Mouse (Mus musculus) ES-E14 (cell line): ENCODE results near the gene Ush2a. TPM values are rescaled to one million over a fixed set of nuclear protein-coding genes. Genes with fewer than 3 reads are reported as not detected.

Experiments used
- DNase-seq: peaks from one replicate; pipeline ENCODE4 v3.0.0-alpha.2; 2013; ENCODE audit warnings: low read depth, low spot score
- H3K27ac ChIP-seq: 2 replicates; pipeline ENCODE4 v1.5.1; 2012; ENCODE audit warnings: low read depth, mild to moderate bottlenecking, low read length, moderate library complexity, mixed read lengths; ENCODE audit not compliant: poor library complexity, insufficient read depth, severe bottlenecking
- H3K36me3 ChIP-seq: 2 replicates; pipeline ENCODE4 v1.6.1; 2012; ENCODE audit warnings: mild to moderate bottlenecking, low read length, moderate library complexity, mixed read lengths; ENCODE audit not compliant: control insufficient read depth, poor library complexity, insufficient read depth, severe bottlenecking
- H3K4me1 ChIP-seq, 2 experiments: fragments of 150-350 bp in 1 of 2; sonication (generic) in 1 of 2; 2 replicates each; pipeline ENCODE4 v1.6.1; 2012; ENCODE audit warnings: low read length in 2 of 2, mild to moderate bottlenecking in 1 of 2, mixed read lengths in 1 of 2; ENCODE audit not compliant: control insufficient read depth in 2 of 2, insufficient read depth in 2 of 2, poor library complexity in 1 of 2
- H3K4me3 ChIP-seq, 2 experiments: fragments of 150-350 bp in 1 of 2; sonication (generic) in 1 of 2; 2 replicates each; pipeline ENCODE4 v1.5.1; 2012; ENCODE audit warnings: low read length in 2 of 2, low read depth in 1 of 2, mild to moderate bottlenecking in 1 of 2, mixed read lengths in 1 of 2; ENCODE audit not compliant: insufficient read depth in 1 of 2, poor library complexity in 1 of 2, severe bottlenecking in 1 of 2
- H3K9ac ChIP-seq: 2 replicates; pipeline ENCODE4 v1.6.1; 2012; ENCODE audit warnings: low read depth, mild to moderate bottlenecking, low read length, mixed read lengths; ENCODE audit not compliant: poor library complexity, insufficient read depth, severe bottlenecking
- H3K9me3 ChIP-seq: fragments of 150-350 bp; sonication (generic); 2 replicates; pipeline ENCODE4 v1.6.1; 2012; ENCODE audit warnings: low read depth, mild to moderate bottlenecking, low read length; ENCODE audit not compliant: control insufficient read depth, insufficient read depth
- CHD2 ChIP-seq: IDR thresholded peaks from 2 replicates; pipeline ENCODE4 v1.6.1; 2014; ENCODE audit warnings: mild to moderate bottlenecking, low read depth, low read length, inconsistent platforms
- HCFC1 ChIP-seq: IDR thresholded peaks from 2 replicates; pipeline ENCODE4 v1.6.1; 2012; ENCODE audit warnings: low read length, inconsistent platforms, borderline replicate concordance; ENCODE audit not compliant: insufficient read depth
- MAFK ChIP-seq: IDR thresholded peaks from 2 replicates; pipeline ENCODE4 v1.6.1; 2014; ENCODE audit warnings: mild to moderate bottlenecking, low read depth, low read length, inconsistent platforms; ENCODE audit not compliant: insufficient read depth
- ZC3H11A ChIP-seq: IDR thresholded peaks from 2 replicates; pipeline ENCODE4 v1.6.1; 2012; ENCODE audit warnings: low read depth, mild to moderate bottlenecking, inconsistent platforms, low read length, borderline replicate concordance
- ZNF384 ChIP-seq: IDR thresholded peaks from 2 replicates; pipeline ENCODE4 v1.6.1; 2012; ENCODE audit warnings: low read depth, low read length, inconsistent platforms
- in situ Hi-C, 2 experiments: fragments of 600-800 bp; cut with MboI; formaldehyde crosslinking; loops; one replicate each; pipeline ENCODE4 v1.15.1; 2025; ENCODE audit warnings: low sequenced_read_pairs in 2 of 2, inconsistent platforms in 1 of 2; ENCODE audit not compliant: unreplicated experiment in 2 of 2
- total RNA-seq: library from RNA; depleted of rRNA; stranded (reverse); fragments of 300-350 nt; gene quantifications from 2 replicates; pipeline ENCODE4 v1.2.3, GENCODE M21; 2012

Gene Ush2a
- total RNA-seq, 1 experiment, result 0.22 TPM

GRCm38 (mm10) chr1:188457221-188458008 lies 195.6 kb downstream of the Ush2a start:
- H3K36me3 ChIP-seq, result no peaks in the 10 kb centered on the region
- H3K9me3 ChIP-seq, result no peaks in the 10 kb centered on the region
- DNase-seq, result no peak
- H3K4me1 ChIP-seq, result no peaks in the 10 kb centered on the region
- no peak overlapping the region for H3K27ac ChIP-seq
- H3K9ac ChIP-seq, result no peak overlapping the region
- TF ChIP-seq ZC3H11A (no peak), HCFC1 (no peak), ZNF384 (no peak), MAFK (no peak), CHD2 (no peak)
- no peak overlapping the region for H3K4me3 ChIP-seq
- in situ Hi-C loops, result no loop called here

GRCm38 (mm10) chr1:188461203-188461602 lies 199.4 kb downstream of the Ush2a start:
- DNase-seq, result no peak
- no peak overlapping the region for H3K27ac ChIP-seq
- H3K4me3 ChIP-seq, result no peak overlapping the region
- H3K9ac ChIP-seq, result no peak overlapping the region
- H3K9me3 ChIP-seq, result no peaks in the 10 kb centered on the region
- H3K4me1 ChIP-seq, result no peaks in the 10 kb centered on the region
- no peaks in the 10 kb centered on the region for H3K36me3 ChIP-seq
- in situ Hi-C loops, result no loop called here
- TF ChIP-seq ZNF384 (no peak), CHD2 (no peak), HCFC1 (no peak), MAFK (no peak), ZC3H11A (no peak)

GRCm38 (mm10) chr1:188464653-188465052 lies 202.8 kb downstream of the Ush2a start:
- Histone ChIP-seq H3K9me3 (no peaks in the 10 kb centered on the region), H3K4me3 (no peak overlapping the region), H3K4me1 (no peaks in the 10 kb centered on the region), H3K9ac (no peak overlapping the region), H3K36me3 (no peaks in the 10 kb centered on the region), H3K27ac (no peak overlapping the region)
- no peak for DNase-seq
- no peak for TF ChIP-seq CHD2
- no peak for TF ChIP-seq ZC3H11A
- TF ChIP-seq HCFC1, result no peak
- TF ChIP-seq ZNF384, result no peak
- no peak for TF ChIP-seq MAFK
- in situ Hi-C loops, result no loop called here

GRCm38 (mm10) chr1:188468371-188468783 lies 206.6 kb downstream of the Ush2a start:
- Histone ChIP-seq H3K9ac (no peak overlapping the region), H3K4me3 (no peak overlapping the region), H3K36me3 (no peaks in the 10 kb centered on the region), H3K9me3 (no peaks in the 10 kb centered on the region), H3K4me1 (no peaks in the 10 kb centered on the region), H3K27ac (no peak overlapping the region)
- no peak for DNase-seq
- TF ChIP-seq ZNF384 (0 out of 2 replicates have a peak, but pooled peaks have one; percentile 41), ZC3H11A (no peak)
- in situ Hi-C loops, result no loop called here
